Mouse (Mus musculus): ENCODE measurements at regions not wholly inside any gene's neighbourhood (a gene's known extent, or its start where the extent isn't known, plus 50 kb on each side); places are given as distances from the start of the nearest gene placed in this dataset.
A peak's percentile ranks its signal among the peaks of the same experiment; 100 is the strongest.

- intact Hi-C loops (cut with DNase I), result no loop called here
- no peak for DNase-seq (ENCODE audit: low spot score in 2 of 2)
Measured at GRCm38 (mm10) chr1:147996591-147996990, 1502.0 kb downstream of the Brinp3 start.

- intact Hi-C loops (cut with DNase I), result no loop called here
- no peak for DNase-seq (ENCODE audit: low spot score in 2 of 2)
Measured at GRCm38 (mm10) chr1:148033851-148034250, 1539.3 kb downstream of the Brinp3 start.

- DNase-seq (ENCODE audit: low spot score in 2 of 2), result peak in 1 of 2 experiments; percentile 50
- intact Hi-C loops (cut with DNase I), result no loop called here
Measured at GRCm38 (mm10) chr1:148051876-148052275, 1557.3 kb downstream of the Brinp3 start.
